Mouse (Mus musculus): ENCODE measurements around the gene Rnf157.
A peak's percentile ranks its signal among the peaks of the same experiment; 100 is the strongest.

Gene Rnf157

GRCm38 (mm10) chr11:116433356-116434286 is 20.8 kb upstream of the Rnf157 start, which contains the start of gene Ubald2:
Gene Ubald2, plus strand, starts transcription at chr11:116434094.
- DNase-seq: peak; percentile 100

DNA sequence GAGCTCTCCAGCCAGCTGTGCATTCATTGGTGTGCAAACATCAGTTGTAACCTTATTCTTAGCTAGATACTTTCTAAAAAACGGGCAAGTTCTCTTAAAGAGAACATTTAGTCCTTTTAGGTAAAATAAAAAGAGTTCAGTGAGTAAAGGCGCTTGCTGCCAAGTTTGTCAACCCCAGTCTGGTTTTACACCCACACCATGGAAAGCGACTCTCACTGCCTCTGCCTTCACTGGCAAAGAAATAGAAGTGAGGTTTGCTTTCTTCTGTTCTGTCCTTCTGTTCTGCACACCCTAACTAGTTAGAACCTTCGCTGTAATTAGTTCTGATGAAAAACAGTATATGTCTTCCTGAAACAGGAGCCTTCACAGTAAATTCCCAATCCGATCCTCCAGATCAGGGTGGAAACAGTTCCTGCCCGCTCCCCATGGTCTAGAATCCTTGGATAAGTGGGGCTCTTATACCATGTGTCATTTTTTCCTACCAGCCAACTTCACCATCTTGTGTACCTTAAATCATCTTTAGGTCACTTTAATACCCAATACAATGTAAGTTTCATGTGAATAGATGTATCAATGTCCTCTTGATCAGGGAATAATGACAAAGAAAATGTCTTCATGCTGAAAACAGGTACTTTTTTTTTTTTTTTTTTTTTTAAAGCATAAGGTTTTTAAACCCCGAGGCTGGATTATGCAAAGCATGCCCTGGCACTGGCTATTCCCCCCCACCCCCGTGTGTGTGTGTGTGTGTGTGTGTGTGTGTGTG is 19.9 kb upstream of the Rnf157 start:
- no peak for DNase-seq

DNA sequence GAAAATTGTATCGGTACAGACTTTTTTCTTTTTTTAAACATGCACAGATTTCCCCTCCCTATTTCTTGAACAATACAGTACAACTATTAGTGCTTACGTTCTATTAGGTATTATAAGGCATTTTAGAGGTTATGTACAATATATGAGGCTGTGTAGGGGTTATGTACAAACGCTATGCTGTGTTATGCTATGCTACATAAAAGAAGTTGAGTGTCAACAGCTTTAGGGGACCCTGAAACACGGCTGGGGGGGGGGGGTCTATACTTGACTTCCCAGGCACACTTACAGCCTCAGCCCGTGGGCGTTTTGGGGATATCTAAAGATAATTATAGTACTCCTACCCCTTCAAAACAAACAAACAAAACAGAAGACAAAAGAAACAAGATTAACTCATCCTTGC is 19.3 kb upstream of the Rnf157 start:
- no peak for DNase-seq

DNA sequence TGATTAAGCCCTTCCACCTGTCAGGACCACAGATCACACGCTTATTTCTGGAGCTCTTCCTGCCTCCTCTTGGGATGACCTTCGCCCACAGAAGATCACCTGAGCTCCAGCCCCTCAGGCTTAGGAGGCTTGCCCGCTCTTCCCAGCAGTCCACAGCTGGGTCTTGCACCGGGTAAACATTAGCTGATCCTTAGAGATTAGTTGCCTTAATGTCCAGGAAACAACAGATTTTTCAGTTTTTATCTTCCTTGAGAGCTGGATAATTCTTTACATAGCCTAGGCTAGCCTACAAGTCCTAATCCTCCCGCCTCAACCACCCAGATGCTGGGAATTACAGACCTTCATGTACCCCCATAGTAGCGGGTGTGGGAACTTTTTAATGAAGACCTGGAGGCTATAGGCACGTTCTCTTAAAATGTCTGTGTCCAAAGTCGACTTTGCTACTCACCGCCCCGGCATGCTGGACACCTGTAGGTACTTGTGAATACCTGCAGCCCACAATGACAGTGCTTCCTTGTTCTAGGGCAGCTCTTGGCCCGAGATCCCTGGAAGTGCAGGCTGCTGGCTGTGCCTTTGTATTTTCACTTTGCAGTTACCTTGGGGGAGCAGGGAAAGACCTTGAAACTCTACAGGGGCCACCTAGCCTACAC is 18.7 kb upstream of the Rnf157 start:
- no peak for DNase-seq

DNA sequence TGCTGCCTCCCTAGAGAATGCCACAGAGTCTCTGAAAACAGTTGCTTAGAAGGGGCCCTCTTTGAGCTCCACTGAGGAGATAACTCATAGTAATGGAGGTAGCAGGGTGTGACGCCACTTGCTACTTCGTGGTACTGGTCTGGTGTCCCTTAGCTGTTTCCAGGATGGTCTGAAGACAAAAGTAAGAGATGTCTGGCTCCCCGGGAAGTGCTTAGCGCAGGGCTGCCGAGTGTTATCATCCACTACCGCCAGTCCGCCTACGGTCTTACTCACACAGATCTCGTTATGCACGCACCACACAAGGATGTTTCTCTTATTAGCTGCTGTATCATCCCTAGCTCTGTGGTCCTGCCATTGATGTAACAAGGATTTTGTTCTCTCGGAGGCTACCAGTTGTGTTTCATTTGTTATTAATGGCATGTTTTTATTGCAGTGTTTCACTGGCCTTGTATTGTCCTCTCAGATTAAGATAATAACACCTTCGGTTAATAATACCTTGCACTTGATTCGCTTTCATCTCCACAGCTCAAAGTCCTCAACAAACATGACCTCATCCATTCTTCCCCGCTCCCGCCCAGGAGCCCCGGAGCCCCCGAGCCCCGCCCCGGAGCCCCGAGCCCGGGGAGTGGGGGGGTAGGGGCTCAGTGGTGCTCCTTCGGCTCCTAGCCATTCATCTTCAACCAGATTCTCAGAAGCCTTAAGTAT is 18.0 kb upstream of the Rnf157 start:
- DNase-seq: no peak

DNA sequence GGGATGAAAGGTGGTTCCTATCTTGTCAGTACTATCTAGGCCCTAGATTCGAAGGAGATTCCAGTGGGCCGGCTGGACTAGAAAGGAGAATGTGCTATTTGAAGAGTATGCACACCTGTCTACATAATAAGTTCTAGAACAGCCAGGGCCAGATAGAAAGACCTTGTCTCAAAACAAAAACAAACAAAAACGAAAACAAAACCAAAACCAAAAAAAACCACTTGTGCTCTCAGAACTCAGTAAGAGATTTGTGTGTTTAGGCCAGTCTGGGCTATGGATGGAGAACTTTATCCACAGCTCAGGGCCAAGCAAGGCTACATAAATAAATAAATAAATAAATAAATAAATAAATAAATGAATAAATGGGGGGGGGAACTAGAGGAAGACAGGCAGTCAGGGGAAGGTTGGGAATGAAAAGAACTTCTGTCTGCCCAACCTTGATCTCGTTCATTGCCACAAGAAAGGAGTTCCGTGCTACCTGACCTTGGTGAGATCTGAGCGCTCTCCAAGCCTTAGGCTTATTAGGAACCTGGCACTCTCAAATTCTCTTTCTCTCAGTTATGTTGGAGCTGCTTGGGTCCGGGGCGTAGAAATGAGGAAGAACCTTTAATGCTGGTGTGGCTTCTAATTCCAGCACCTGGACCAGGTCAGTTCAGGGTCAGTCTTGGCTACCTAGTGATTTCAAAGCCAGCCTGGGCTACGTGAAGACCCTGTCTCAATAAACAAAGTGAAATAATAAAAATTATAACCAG is 17.2 kb upstream of the Rnf157 start:
- DNase-seq: no peak

DNA sequence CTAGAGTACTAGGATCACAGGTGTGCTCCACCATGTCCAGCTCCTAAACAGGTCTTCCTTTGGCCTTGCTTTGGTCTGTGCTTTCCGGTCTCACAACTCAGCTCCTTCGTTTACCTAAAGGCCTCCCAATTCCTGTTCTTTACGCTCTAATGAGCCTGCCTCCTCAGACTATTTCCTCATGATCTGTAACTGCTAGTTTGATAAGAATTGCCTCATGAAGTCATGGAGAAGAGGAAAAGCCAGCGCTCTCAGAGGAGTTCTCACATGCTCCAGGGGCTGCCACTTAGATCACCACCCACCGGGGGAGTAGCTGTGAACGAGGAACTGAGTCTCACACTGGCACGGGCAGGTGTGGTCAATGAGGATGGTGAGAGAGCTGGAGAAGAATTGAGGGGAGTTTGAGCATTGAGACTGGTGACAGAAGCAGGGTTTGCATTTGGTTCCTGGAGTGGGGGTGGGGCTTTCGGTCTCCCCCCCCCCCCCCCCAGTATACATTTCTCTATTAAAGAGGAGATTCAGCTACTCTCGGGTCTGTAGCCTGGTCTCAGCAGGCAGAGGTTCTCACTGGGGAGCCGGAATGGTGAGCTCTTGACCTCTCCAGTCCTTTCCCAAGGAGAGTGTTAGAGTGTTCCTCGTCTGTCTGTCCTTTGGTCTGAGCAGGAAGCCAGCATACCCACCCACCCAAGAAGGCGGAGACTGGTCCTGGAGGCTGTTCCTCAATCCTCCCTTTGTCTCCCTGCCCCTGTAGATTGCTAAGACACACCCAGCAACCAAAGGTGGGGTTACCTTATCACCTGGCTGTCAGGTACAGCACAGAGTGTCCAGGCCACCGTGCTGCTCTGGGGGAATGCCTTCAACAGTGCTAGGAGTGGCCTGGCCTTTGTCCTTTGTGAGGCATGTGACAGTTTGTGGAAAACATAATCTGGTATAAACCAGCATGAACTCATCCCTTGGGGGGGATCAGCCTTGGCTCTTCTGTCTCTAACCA is 16.3 kb upstream of the Rnf157 start:
- DNase-seq: peak; percentile 82

DNA sequence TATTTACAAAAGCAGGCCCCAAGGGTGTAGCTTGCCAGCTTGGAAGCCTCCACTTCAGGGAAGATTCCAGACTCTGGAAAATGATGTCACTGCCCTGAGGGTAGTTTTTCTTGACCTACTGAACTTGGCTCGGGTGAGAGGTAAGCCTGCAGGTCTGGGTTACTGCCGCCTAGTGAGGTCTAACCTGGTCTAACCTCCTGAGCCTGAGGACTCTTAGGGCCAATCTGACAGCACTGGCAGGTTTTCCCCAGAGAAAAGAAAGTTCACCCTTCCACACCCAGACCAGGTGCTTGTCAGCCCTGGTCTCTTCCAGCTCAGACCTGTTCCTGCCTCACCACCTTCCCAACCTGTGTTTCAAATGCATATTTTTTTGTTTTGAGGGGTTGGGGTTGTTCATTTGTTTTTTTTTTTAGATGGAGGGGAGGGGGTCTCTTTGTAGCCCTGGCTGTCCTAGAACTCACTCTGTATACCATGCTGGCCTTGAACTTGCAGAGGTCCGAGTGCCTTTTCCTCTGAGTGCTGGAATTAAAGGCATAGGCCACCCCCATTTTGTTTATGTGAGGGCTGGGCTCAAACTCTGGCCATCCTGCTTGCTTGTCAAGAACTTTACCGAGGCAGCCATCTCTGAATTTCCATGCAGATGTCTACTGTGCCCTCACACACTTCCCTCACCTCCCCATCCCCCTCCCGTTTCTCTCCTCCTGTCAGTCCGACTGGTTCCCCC is 14.2 kb upstream of the Rnf157 start:
- DNase-seq: peak; percentile 85

GRCm38 (mm10) chr11:116426328-116426727 is 13.5 kb upstream of the Rnf157 start:
- peak; percentile 77 for DNase-seq

- DNase-seq: no peak
Measured at GRCm38 (mm10) chr11:116424621-116425407, 12.0 kb upstream of the Rnf157 start.

GRCm38 (mm10) chr11:116423782-116424620 is 11.2 kb upstream of the Rnf157 start:
- peak; percentile 97 for DNase-seq

GRCm38 (mm10) chr11:116423214-116423613 is 10.4 kb upstream of the Rnf157 start:
- DNase-seq: no peak

DNA sequence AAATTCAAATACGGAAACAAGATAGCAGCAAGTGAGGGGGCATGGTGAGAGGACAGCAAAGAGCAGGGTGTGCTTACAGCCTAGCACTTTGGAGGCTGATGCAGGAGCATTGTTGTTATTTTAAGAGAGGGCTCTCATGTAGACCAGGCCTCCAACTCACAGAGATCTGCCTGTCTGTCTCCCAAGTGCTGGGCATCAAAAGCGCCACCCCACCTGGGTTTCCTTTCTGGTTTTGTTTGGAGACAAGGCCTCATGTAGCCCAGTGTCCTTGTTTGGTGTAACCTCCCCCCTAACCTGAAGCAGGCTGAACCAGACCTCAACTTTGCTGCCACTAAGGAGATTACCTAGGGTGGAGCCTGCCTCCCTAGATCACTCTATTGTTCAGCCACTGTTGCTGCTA is 9.7 kb upstream of the Rnf157 start:
- peak; percentile 36 for DNase-seq

DNA sequence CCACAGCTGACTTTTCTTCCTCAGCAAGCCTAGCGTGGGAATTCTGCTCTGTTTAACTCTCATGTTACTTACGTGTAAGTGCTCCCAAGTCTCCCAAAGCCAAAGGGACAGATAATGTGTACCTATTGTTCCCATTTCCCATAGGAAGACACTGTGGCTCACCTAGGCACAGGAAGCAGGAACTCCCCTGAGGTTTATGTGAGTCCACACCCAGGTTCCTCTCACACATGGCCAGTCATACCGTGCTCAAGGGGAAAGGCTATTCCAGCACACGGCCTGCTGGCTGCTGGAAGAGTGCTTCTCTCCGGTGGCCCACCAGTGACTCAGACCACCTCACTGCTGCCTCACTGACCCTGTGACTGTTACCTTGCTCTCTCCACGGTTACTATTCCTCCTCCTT is 8.3 kb upstream of the Rnf157 start:
- no peak for DNase-seq

DNA sequence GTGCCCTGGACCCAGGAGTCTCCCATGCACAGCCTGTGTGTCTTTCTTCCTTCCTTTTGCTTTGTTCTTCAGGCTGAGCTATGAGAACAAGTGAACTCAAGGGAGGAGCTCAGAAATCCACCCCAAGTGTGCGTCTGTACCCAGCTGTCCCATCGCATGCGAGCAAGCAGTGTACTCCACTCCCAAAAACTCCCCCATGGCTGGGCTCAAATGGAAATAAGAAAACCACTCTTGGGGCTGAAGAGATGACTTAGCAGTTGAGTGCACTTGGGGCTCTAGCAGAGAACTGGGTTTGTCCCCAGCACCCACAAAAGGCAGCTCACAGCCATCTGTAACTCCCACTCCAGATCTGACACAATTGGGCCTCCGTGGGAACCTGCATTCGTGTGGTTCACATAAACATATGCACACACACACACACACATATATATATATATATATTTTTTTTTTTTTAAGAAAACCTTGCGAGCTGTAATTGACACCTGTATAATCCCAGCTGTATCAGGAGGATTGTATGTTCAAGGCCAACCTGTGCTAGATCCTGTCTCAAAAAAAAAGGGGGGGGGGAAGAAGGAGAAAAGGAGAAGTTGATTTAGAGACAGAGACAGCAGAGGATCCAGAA is 6.1 kb upstream of the Rnf157 start:
- DNase-seq: peak; percentile 92

GRCm38 (mm10) chr11:116418194-116418840 is 5.5 kb upstream of the Rnf157 start:
- DNase-seq: peak; percentile 93

- DNase-seq: no peak
Measured at GRCm38 (mm10) chr11:116417054-116417453, 4.2 kb upstream of the Rnf157 start.

Data from heart, adult 11 months (tissue).